Mouse (Mus musculus): ENCODE data around the gene Lrif1. TPM values are rescaled to one million over a fixed set of nuclear protein-coding genes. Genes with fewer than 3 reads are reported as not detected.
"Not testable (repeated sequence)": the region's sequence is repeated elsewhere in the genome, so short reads cannot be mapped to it uniquely, and the experiment has no call there.

Lrif1 gene
- total RNA-seq (2015; ENCODE audit: low replicate concordance) (12.3 and 17.8 TPM in 2 replicates), total RNA-seq (2017; ENCODE audit: low replicate concordance) (12.3 and 19.3 TPM in 2 replicates)

GRCm38 (mm10) chr3:106684830-106685229 is at the start of gene Lrif1:
Lrif1 (plus strand) TSS chr3:106684987.
- no peak for ATAC-seq (replicated peaks; ENCODE audit: low FRiP score, poor library complexity, severe bottlenecking)

- ATAC-seq (replicated peaks; ENCODE audit: low FRiP score, poor library complexity, severe bottlenecking): not testable (repeated sequence)
Measured at GRCm38 (mm10) chr3:106672811-106673210, 12.0 kb upstream of the Lrif1 start.

DNA sequence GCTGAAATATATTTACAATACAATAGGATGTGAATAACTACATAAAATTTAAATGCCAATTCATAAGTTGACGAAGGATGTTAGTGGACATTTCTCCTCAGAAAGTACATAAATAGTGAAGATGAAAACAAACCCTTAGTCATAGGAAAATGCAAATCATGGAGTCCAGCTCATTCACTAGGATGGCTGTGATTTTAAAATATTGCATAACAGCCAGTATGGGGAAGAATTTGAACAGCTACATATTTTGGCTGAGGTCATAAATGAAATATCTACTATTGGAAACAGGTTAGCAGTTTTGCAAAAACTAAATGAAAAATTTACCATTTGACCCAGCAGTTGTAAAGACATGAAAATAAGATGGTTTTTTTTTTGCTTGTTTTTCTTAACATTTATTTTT is 594 bp downstream of the Lrif1 start:
- no peak for ATAC-seq (replicated peaks; ENCODE audit: low FRiP score, poor library complexity, severe bottlenecking)

DNA sequence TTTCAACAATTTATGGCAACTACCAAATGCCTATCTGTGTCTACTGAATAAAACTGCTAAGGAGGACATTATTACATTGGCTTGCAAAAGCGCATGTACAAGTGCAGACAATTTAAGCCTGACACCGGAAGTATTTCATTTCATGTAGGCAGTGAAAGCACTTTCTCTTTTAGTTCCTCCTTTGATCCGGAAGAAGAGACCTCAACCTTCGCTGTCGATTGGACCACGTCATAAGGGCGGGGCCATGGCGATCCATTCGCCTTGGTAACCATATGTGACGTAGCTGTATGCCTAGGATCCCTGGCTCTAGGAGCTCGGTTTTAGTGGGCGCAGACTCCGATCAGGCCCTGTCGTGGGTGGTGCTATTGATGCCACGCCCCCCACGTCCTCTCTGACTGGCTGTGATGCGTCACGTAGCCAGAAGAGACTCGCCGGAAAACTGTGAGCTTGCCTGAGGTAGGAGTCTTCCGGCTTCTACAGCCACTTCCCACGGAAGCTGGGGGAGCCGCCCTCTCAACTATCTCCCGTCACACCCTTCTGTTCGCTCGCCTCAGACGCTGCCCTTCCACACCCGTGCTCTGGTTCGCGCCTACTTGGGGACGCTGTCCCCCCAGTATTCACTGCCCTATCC is 36.7 kb downstream of the Lrif1 start:
- peak; percentile 98 for ATAC-seq (replicated peaks; ENCODE audit: low FRiP score, poor library complexity, severe bottlenecking)

GRCm38 (mm10) chr3:106722028-106722945 is 37.5 kb downstream of the Lrif1 start:
- ATAC-seq (replicated peaks; ENCODE audit: low FRiP score, poor library complexity, severe bottlenecking): peak; percentile 86

- no peak for ATAC-seq (replicated peaks; ENCODE audit: low FRiP score, poor library complexity, severe bottlenecking)
Measured at GRCm38 (mm10) chr3:106755898-106756297, 71.1 kb downstream of the Lrif1 start.

- no peak for ATAC-seq (replicated peaks; ENCODE audit: low FRiP score, poor library complexity, severe bottlenecking)
Measured at GRCm38 (mm10) chr3:106771834-106772233, 87.0 kb downstream of the Lrif1 start.

DNA sequence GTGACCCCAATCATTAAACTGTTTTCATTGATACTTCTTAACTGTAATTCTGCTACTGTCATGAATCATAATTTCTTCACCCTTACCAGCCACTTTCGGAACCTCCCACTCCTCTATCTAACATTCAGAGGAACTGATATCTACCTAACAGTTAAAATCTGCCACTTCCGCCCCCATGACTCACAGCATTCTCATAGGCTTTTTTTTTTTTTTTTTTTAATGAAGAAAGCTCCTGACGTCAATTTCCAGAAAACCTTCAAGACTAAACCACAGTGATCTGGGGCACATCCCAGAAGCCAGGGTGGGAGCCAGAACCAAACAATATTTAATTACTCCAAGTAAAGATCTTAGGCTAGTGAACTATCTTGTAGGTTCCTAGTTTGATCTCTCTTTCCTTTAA is 100.3 kb downstream of the Lrif1 start:
- ATAC-seq (replicated peaks; ENCODE audit: low FRiP score, poor library complexity, severe bottlenecking): no peak

Other genes with a start within 250 kb of the Lrif1 start
- gene Dennd2d, start 202.6 kb upstream of the Lrif1 start, total RNA-seq (2015; ENCODE audit: low replicate concordance): 4.4 and 5.0 TPM in 2 replicates
- gene Dennd2d, start 202.6 kb upstream of the Lrif1 start, total RNA-seq (2017; ENCODE audit: low replicate concordance): 6.4 and 10.3 TPM in 2 replicates
- 17.7 and 25.1 TPM in 2 replicates for gene Dram2, start 137.2 kb upstream of the Lrif1 start, total RNA-seq (2015; ENCODE audit: low replicate concordance)
- 11.4 and 16.5 TPM in 2 replicates for gene Dram2, start 137.2 kb upstream of the Lrif1 start, total RNA-seq (2017; ENCODE audit: low replicate concordance)
- 33.8 and 40.8 TPM in 2 replicates for gene Cept1, start 137.2 kb upstream of the Lrif1 start, total RNA-seq (2015; ENCODE audit: low replicate concordance)
- gene Cept1, start 137.2 kb upstream of the Lrif1 start, total RNA-seq (2017; ENCODE audit: low replicate concordance): 16.4 and 17.6 TPM in 2 replicates
- 92.4 and 144 TPM in 2 replicates for gene Cd53, start 105.2 kb downstream of the Lrif1 start, total RNA-seq (2015; ENCODE audit: low replicate concordance)
- 63.4 and 78.7 TPM in 2 replicates for gene Cd53, start 105.2 kb downstream of the Lrif1 start, total RNA-seq (2017; ENCODE audit: low replicate concordance)
- not detected in 2 replicates for gene Olfr266, start 141.3 kb downstream of the Lrif1 start, total RNA-seq (2015; ENCODE audit: low replicate concordance)
- not detected in 2 replicates for gene Olfr266, start 141.3 kb downstream of the Lrif1 start, total RNA-seq (2017; ENCODE audit: low replicate concordance)

Data from erythroblast, adult 5-6 weeks (primary cell).